Mouse (Mus musculus): ENCODE results near the gene Vars2. TPM values are rescaled to one million over a fixed set of nuclear protein-coding genes. Genes with fewer than 3 reads are reported as not detected.

The Vars2 gene
- polyA plus RNA-seq (2014; fragmentation: Illumina TruSeq; extraction: RNeasy Lipid Tissue Mini Kit (QIAGEN cat#74804); ENCODE audit: low read depth, low replicate concordance), result 13.1 TPM

GRCm38 (mm10) chr17:35667334-35668065 is at the start of gene Vars2:
TSS of gene Vars2 (minus strand) at chr17:35667592.

GRCm38 (mm10) chr17:35704621-35705464 is 37.5 kb upstream of the Vars2 start, which contains the start of gene Ddr1:
TSS of gene Ddr1 (minus strand) at chr17:35704621.

GRCm38 (mm10) chr17:35673416-35674035 is 6.1 kb upstream of the Vars2 start, which contains the start of gene Gtf2h4:
TSS of gene Gtf2h4 (minus strand) at chr17:35673739.

GRCm38 (mm10) chr17:35643609-35644236 is 23.7 kb downstream of the Vars2 start, which contains the start of gene Mucl3:
TSS of gene Mucl3 (minus strand) at chr17:35643695.

GRCm38 (mm10) chr17:35626537-35626936 is 40.9 kb downstream of the Vars2 start, which contains the start of gene Gm9573:
TSS of gene Gm9573 (minus strand) at chr17:35626637.

Other genes with a start within 250 kb of the Vars2 start
- gene H2-Q6, start 242.7 kb downstream of the Vars2 start, polyA plus RNA-seq (2014; fragmentation: Illumina TruSeq; extraction: RNeasy Lipid Tissue Mini Kit (QIAGEN cat#74804); ENCODE audit: low read depth, low replicate concordance), result 27.5 TPM
- gene H2-Q7, start 228.4 kb downstream of the Vars2 start, polyA plus RNA-seq (2014; fragmentation: Illumina TruSeq; extraction: RNeasy Lipid Tissue Mini Kit (QIAGEN cat#74804); ENCODE audit: low read depth, low replicate concordance), result 30.0 TPM
- gene H2-Q10, start 197.5 kb downstream of the Vars2 start, polyA plus RNA-seq (2014; fragmentation: Illumina TruSeq; extraction: RNeasy Lipid Tissue Mini Kit (QIAGEN cat#74804); ENCODE audit: low read depth, low replicate concordance), result 6.2 TPM
- not detected for gene Pou5f1, start 161.6 kb downstream of the Vars2 start, polyA plus RNA-seq (2014; fragmentation: Illumina TruSeq; extraction: RNeasy Lipid Tissue Mini Kit (QIAGEN cat#74804); ENCODE audit: low read depth, low replicate concordance)
- 6.6 TPM for gene Tcf19, start 150.8 kb downstream of the Vars2 start, polyA plus RNA-seq (2014; fragmentation: Illumina TruSeq; extraction: RNeasy Lipid Tissue Mini Kit (QIAGEN cat#74804); ENCODE audit: low read depth, low replicate concordance)
- 13.5 TPM for gene Cchcr1, start 150.5 kb downstream of the Vars2 start, polyA plus RNA-seq (2014; fragmentation: Illumina TruSeq; extraction: RNeasy Lipid Tissue Mini Kit (QIAGEN cat#74804); ENCODE audit: low read depth, low replicate concordance)
- not detected for gene Psors1c2, start 134.4 kb downstream of the Vars2 start, polyA plus RNA-seq (2014; fragmentation: Illumina TruSeq; extraction: RNeasy Lipid Tissue Mini Kit (QIAGEN cat#74804); ENCODE audit: low read depth, low replicate concordance)
- gene Cdsn, start 115.5 kb downstream of the Vars2 start, polyA plus RNA-seq (2014; fragmentation: Illumina TruSeq; extraction: RNeasy Lipid Tissue Mini Kit (QIAGEN cat#74804); ENCODE audit: low read depth, low replicate concordance), result 27.1 TPM
- gene 2300002M23Rik, start 100.1 kb downstream of the Vars2 start, polyA plus RNA-seq (2014; fragmentation: Illumina TruSeq; extraction: RNeasy Lipid Tissue Mini Kit (QIAGEN cat#74804); ENCODE audit: low read depth, low replicate concordance), result 0.65 TPM
- gene Sfta2, start 66.0 kb downstream of the Vars2 start, polyA plus RNA-seq (2014; fragmentation: Illumina TruSeq; extraction: RNeasy Lipid Tissue Mini Kit (QIAGEN cat#74804); ENCODE audit: low read depth, low replicate concordance), result 0.82 TPM
- gene Gm9573, start 41.0 kb downstream of the Vars2 start, polyA plus RNA-seq (2014; fragmentation: Illumina TruSeq; extraction: RNeasy Lipid Tissue Mini Kit (QIAGEN cat#74804); ENCODE audit: low read depth, low replicate concordance), result not detected
- gene Mucl3, start 23.9 kb downstream of the Vars2 start, polyA plus RNA-seq (2014; fragmentation: Illumina TruSeq; extraction: RNeasy Lipid Tissue Mini Kit (QIAGEN cat#74804); ENCODE audit: low read depth, low replicate concordance), result not detected
- 14.5 TPM for gene Gtf2h4, start 6.1 kb upstream of the Vars2 start, polyA plus RNA-seq (2014; fragmentation: Illumina TruSeq; extraction: RNeasy Lipid Tissue Mini Kit (QIAGEN cat#74804); ENCODE audit: low read depth, low replicate concordance)
- gene Ddr1, start 37.0 kb upstream of the Vars2 start, polyA plus RNA-seq (2014; fragmentation: Illumina TruSeq; extraction: RNeasy Lipid Tissue Mini Kit (QIAGEN cat#74804); ENCODE audit: low read depth, low replicate concordance), result 40.9 TPM
- gene Ier3, start 154.1 kb upstream of the Vars2 start, polyA plus RNA-seq (2014; fragmentation: Illumina TruSeq; extraction: RNeasy Lipid Tissue Mini Kit (QIAGEN cat#74804); ENCODE audit: low read depth, low replicate concordance), result 31.3 TPM
- gene Flot1, start 155.6 kb upstream of the Vars2 start, polyA plus RNA-seq (2014; fragmentation: Illumina TruSeq; extraction: RNeasy Lipid Tissue Mini Kit (QIAGEN cat#74804); ENCODE audit: low read depth, low replicate concordance), result 61.9 TPM
- gene Tubb5, start 170.7 kb upstream of the Vars2 start, polyA plus RNA-seq (2014; fragmentation: Illumina TruSeq; extraction: RNeasy Lipid Tissue Mini Kit (QIAGEN cat#74804); ENCODE audit: low read depth, low replicate concordance), result 113 TPM
- 18.2 TPM for gene Mdc1, start 173.9 kb upstream of the Vars2 start, polyA plus RNA-seq (2014; fragmentation: Illumina TruSeq; extraction: RNeasy Lipid Tissue Mini Kit (QIAGEN cat#74804); ENCODE audit: low read depth, low replicate concordance)
- gene Nrm, start 193.7 kb upstream of the Vars2 start, polyA plus RNA-seq (2014; fragmentation: Illumina TruSeq; extraction: RNeasy Lipid Tissue Mini Kit (QIAGEN cat#74804); ENCODE audit: low read depth, low replicate concordance), result 4.6 TPM
- 31.0 TPM for gene Ppp1r18, start 198.0 kb upstream of the Vars2 start, polyA plus RNA-seq (2014; fragmentation: Illumina TruSeq; extraction: RNeasy Lipid Tissue Mini Kit (QIAGEN cat#74804); ENCODE audit: low read depth, low replicate concordance)
- gene Dhx16, start 212.2 kb upstream of the Vars2 start, polyA plus RNA-seq (2014; fragmentation: Illumina TruSeq; extraction: RNeasy Lipid Tissue Mini Kit (QIAGEN cat#74804); ENCODE audit: low read depth, low replicate concordance), result 39.2 TPM
- gene 2310061I04Rik, start 229.8 kb upstream of the Vars2 start, polyA plus RNA-seq (2014; fragmentation: Illumina TruSeq; extraction: RNeasy Lipid Tissue Mini Kit (QIAGEN cat#74804); ENCODE audit: low read depth, low replicate concordance), result 35.5 TPM
- 35.7 TPM for gene Atat1, start 242.5 kb upstream of the Vars2 start, polyA plus RNA-seq (2014; fragmentation: Illumina TruSeq; extraction: RNeasy Lipid Tissue Mini Kit (QIAGEN cat#74804); ENCODE audit: low read depth, low replicate concordance)
- 47.0 TPM for gene Mrps18b, start 248.8 kb upstream of the Vars2 start, polyA plus RNA-seq (2014; fragmentation: Illumina TruSeq; extraction: RNeasy Lipid Tissue Mini Kit (QIAGEN cat#74804); ENCODE audit: low read depth, low replicate concordance)
- 32.1 TPM for gene Ppp1r10, start 248.8 kb upstream of the Vars2 start, polyA plus RNA-seq (2014; fragmentation: Illumina TruSeq; extraction: RNeasy Lipid Tissue Mini Kit (QIAGEN cat#74804); ENCODE audit: low read depth, low replicate concordance)

Data from adipose tissue, adult 10 weeks (tissue).